Mouse (Mus musculus) heart, adult 2 months (tissue): ENCODE measurements around the gene Snd1.

Source experiments
- CTCF ChIP-seq: fragments of 200-600 bp; IDR thresholded peaks from 2 replicates; pipeline ENCODE4 v1.8.1; 2022; ENCODE audit warnings: antibody characterized with exemption, mild to moderate bottlenecking, moderate library complexity
- POLR2A ChIP-seq: fragments of 200-500 bp; IDR thresholded peaks from 2 replicates; pipeline ENCODE4 v1.6.1; 2011; ENCODE audit warnings: mild to moderate bottlenecking, low read depth, low read length, control low read depth; ENCODE audit not compliant: insufficient read depth

DNA sequence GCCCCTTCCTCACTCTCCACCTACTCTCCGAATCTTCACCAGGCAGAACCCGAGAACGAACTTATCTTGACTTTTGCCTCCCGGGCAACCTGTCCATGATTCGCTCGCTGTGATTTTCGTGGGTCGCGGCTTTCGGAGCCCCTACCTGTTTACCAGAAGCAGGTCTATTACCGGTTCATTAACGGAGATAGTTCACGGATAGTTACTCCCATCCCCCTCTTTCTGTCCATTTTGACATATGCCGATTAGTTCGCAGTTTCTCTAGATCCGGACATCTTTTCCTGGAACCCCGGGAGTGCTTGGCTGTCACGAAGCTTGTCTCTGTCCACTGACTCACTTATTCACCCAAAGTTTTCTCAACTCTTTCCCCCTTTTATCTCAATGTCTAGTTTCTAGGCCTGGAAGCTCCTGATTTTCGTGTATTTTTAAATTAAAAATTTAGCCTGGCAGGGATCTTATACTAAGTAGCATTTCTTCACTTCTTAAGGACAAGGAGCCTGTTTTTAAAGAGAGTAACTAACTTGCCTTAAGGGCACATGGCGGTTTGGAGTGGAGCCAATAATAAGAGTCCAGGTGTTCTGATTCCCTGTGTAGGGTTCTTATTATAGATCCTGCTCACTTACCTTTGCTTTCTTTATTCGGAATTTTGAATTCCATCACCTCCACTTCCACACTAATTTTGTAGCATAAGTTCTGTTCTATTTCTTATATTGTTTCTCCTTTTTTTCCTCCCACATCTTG is 6.0 kb downstream of the Snd1 start:
- TF ChIP-seq POLR2A (no peak), CTCF (no peak)
